Mouse (Mus musculus): ENCODE measurements around the gene Hfe.

GRCm38 (mm10) chr13:23697491-23698299, 13.0 kb downstream of the Hfe start:
- peak; percentile 83 for TF ChIP-seq CTCF (IDR thresholded peaks at IDR 0.05; ENCODE audit: low read depth)
- TF ChIP-seq EP300 (IDR thresholded peaks at IDR 0.05; ENCODE audit: low read depth): peak; percentile 46

Measured in liver, embryonic 14.5 days (tissue).